Mouse (Mus musculus): ENCODE results near the gene H2-Aa. TPM values are rescaled to one million over a fixed set of nuclear protein-coding genes. Genes with fewer than 3 reads are reported as not detected.

H2-Aa gene
- polyA plus RNA-seq, 1 experiment from 2014 or later: 0.28 TPM

DNA sequence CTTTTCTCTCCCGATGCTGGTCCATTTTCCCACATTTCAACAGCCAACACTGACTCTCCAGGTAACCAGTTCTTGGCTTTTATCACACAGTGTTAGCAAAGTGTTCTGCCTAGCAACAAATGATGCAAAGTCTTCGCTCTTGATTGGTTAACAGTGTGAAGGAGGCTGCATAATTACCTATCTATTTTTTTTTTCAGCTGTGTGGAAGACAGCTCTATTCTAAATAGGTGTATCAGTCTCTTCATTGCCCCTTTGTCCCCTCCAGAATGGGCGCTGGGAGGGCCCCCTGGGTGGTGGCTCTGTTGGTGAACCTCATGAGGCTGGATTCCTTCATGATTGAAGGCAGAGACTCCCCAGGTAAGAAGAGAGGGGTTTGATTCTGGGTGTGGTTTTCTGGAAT lies 48.9 kb downstream of the H2-Aa start, which contains the start of gene H2-Ob:
TSS of gene H2-Ob (plus strand) at position 198 of the 400 bp plus-strand sequence.
- no peaks in the 10 kb centered on the region for H3K27me3 ChIP-seq
- H3K36me3 ChIP-seq: no peaks in the 10 kb centered on the region
- H3K4me2 ChIP-seq (replicated peaks): no peak within 1 kb of the TSS
- H3K9me3 ChIP-seq: no peaks in the 10 kb centered on the region
- no peak within 1 kb of the TSS for H3K27ac ChIP-seq
- no peak within 1 kb of the TSS for H3K4me3 ChIP-seq (replicated peaks)
- ATAC-seq: no peak
- WGBS: 66% methylated on average over 3 of the region's 3 CpGs
- no peak within 1 kb of the TSS for H3K9ac ChIP-seq (replicated peaks)
- no peaks in the 10 kb centered on the region for H3K4me1 ChIP-seq (replicated peaks)

GRCm38 (mm10) chr17:34237741-34238140 lies 49.9 kb downstream of the H2-Aa start:
- no peaks in the 10 kb centered on the region for H3K27me3 ChIP-seq
- H3K27ac ChIP-seq: no peak overlapping the region
- 77% methylated on average over 3 of the region's 3 CpGs for WGBS
- no peak overlapping the region for H3K4me2 ChIP-seq (replicated peaks)
- H3K36me3 ChIP-seq: no peaks in the 10 kb centered on the region
- no peaks in the 10 kb centered on the region for H3K9me3 ChIP-seq
- H3K4me1 ChIP-seq (replicated peaks): no peaks in the 10 kb centered on the region
- no peak overlapping the region for H3K4me3 ChIP-seq (replicated peaks)
- no peak for ATAC-seq
- H3K9ac ChIP-seq (replicated peaks): no peak overlapping the region

DNA sequence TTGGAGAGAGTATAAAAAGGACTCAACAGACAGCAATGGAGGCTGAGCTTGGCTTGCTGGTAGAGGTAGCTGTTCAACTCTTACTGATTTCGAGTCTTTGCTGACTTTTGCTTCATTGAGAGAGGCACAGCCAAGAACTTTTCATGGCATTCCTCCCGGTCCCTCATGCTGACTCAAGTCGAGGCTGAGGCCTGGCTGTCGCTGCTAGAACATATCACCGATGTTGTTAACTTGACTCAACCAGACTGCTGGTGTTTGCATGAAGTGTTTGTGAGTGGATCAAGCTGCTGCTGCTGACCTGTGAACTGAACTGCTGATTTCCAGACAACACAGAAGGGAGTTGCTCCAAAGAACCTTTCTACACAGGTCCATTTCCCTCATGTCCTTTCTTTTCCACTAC lies 50.9 kb downstream of the H2-Aa start:
- Histone ChIP-seq H3K36me3 (no peaks in the 10 kb centered on the region), H3K4me2 (replicated peaks) (no peak overlapping the region), H3K4me3 (replicated peaks) (no peak overlapping the region), H3K4me1 (replicated peaks) (no peaks in the 10 kb centered on the region), H3K27ac (no peak overlapping the region), H3K9me3 (no peaks in the 10 kb centered on the region), H3K27me3 (no peaks in the 10 kb centered on the region), H3K9ac (replicated peaks) (no peak overlapping the region)
- 88% methylated on average over 5 of the region's 5 CpGs for WGBS
- ATAC-seq: no peak

GRCm38 (mm10) chr17:34234926-34235325 lies 52.7 kb downstream of the H2-Aa start:
- H3K4me1 ChIP-seq (replicated peaks): no peaks in the 10 kb centered on the region
- H3K9me3 ChIP-seq: no peaks in the 10 kb centered on the region
- H3K27me3 ChIP-seq: no peaks in the 10 kb centered on the region
- ATAC-seq: peak; percentile 40; the same call in 1 of the 2 replicates
- H3K36me3 ChIP-seq: no peaks in the 10 kb centered on the region
- no peak overlapping the region for H3K27ac ChIP-seq
- no peak overlapping the region for H3K4me2 ChIP-seq (replicated peaks)
- H3K9ac ChIP-seq (replicated peaks): no peak overlapping the region
- WGBS: 44% methylated on average over 9 of the region's 9 CpGs
- H3K4me3 ChIP-seq (replicated peaks): no peak overlapping the region

Other genes starting within 250 kb of the H2-Aa start
- 2.1 and 2.5 TPM in 2 replicates for gene Col11a2, start 248.4 kb downstream of the H2-Aa start, polyA plus RNA-seq (2015; fragmentation: Nextera tagmentation; extraction: Ambion mirVana)
- not detected in 2 replicates for gene H2-Oa, start 195.5 kb downstream of the H2-Aa start, polyA plus RNA-seq (2015; fragmentation: Nextera tagmentation; extraction: Ambion mirVana)
- gene H2-DMa, start 168.3 kb downstream of the H2-Aa start, polyA plus RNA-seq (2015; fragmentation: Nextera tagmentation; extraction: Ambion mirVana): 13.1 and 15.3 TPM in 2 replicates
- 128 and 147 TPM in 2 replicates for gene Brd2, start 165.2 kb downstream of the H2-Aa start, polyA plus RNA-seq (2015; fragmentation: Nextera tagmentation; extraction: Ambion mirVana)
- gene H2-DMb2, start 144.5 kb downstream of the H2-Aa start, polyA plus RNA-seq (2015; fragmentation: Nextera tagmentation; extraction: Ambion mirVana): 0.14 and 0.32 TPM in 2 replicates
- 0.43 TPM in 1 of 2 replicates, not detected in the other for gene H2-DMb1, start 134.8 kb downstream of the H2-Aa start, polyA plus RNA-seq (2015; fragmentation: Nextera tagmentation; extraction: Ambion mirVana)
- 0.46 and 0.57 TPM in 2 replicates for gene Tap1, start 100.3 kb downstream of the H2-Aa start, polyA plus RNA-seq (2015; fragmentation: Nextera tagmentation; extraction: Ambion mirVana)
- 0.73 and 1.5 TPM in 2 replicates for gene Psmb9, start 100.1 kb downstream of the H2-Aa start, polyA plus RNA-seq (2015; fragmentation: Nextera tagmentation; extraction: Ambion mirVana)
- 1.5 and 2.4 TPM in 2 replicates for gene Psmb8, start 90.1 kb downstream of the H2-Aa start, polyA plus RNA-seq (2015; fragmentation: Nextera tagmentation; extraction: Ambion mirVana)
- 0.50 and 0.55 TPM in 2 replicates for gene Tap2, start 84.3 kb downstream of the H2-Aa start, polyA plus RNA-seq (2015; fragmentation: Nextera tagmentation; extraction: Ambion mirVana)
- gene H2-Ob, start 48.9 kb downstream of the H2-Aa start, polyA plus RNA-seq (2015; fragmentation: Nextera tagmentation; extraction: Ambion mirVana): not detected in 2 replicates
- 1.7 and 2.1 TPM in 2 replicates for gene H2-Ab1, start 30.1 kb downstream of the H2-Aa start, polyA plus RNA-seq (2015; fragmentation: Nextera tagmentation; extraction: Ambion mirVana)
- gene H2-Eb1, start 18.0 kb upstream of the H2-Aa start, polyA plus RNA-seq (2015; fragmentation: Nextera tagmentation; extraction: Ambion mirVana): 1.7 and 2.1 TPM in 2 replicates
- gene H2-Eb2, start 37.8 kb upstream of the H2-Aa start, polyA plus RNA-seq (2015; fragmentation: Nextera tagmentation; extraction: Ambion mirVana): 0.12 TPM in 1 of 2 replicates, not detected in the other
- not detected in 2 replicates for gene Btnl2, start 67.0 kb upstream of the H2-Aa start, polyA plus RNA-seq (2015; fragmentation: Nextera tagmentation; extraction: Ambion mirVana)
- gene Btnl1, start 89.3 kb upstream of the H2-Aa start, polyA plus RNA-seq (2015; fragmentation: Nextera tagmentation; extraction: Ambion mirVana): not detected in 2 replicates
- gene BC051142, start 111.0 kb upstream of the H2-Aa start, polyA plus RNA-seq (2015; fragmentation: Nextera tagmentation; extraction: Ambion mirVana): 4.6 and 5.6 TPM in 2 replicates
- gene Btnl4, start 189.5 kb upstream of the H2-Aa start, polyA plus RNA-seq (2015; fragmentation: Nextera tagmentation; extraction: Ambion mirVana): not detected in 2 replicates
- not detected in 2 replicates for gene Btnl6, start 229.5 kb upstream of the H2-Aa start, polyA plus RNA-seq (2015; fragmentation: Nextera tagmentation; extraction: Ambion mirVana)